Mouse (Mus musculus): ENCODE measurements at regions not wholly inside any gene's neighbourhood (a gene's known extent, or its start where the extent isn't known, plus 50 kb on each side); places are given as distances from the start of the nearest gene placed in this dataset.

DNA sequence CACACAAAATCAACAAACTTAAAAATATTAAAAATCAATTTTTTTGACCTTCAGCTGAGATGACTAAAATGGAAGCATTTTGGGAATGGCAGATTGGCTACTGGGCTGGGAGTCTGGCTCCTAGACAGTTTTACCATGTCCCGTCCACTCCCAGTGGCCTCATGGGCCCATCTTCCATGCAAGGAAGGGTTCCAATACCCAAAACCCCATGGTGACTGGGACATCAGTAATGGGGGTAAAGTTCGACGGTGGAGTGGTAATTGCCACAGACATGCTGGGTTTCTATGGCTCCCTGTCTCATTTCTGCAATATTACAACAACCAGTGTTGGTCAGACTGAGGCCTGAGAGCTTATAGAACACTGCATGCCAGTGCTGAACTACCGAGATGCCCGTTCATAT is 82.2 kb downstream of the Il20rb start:
- no peak for DNase-seq (ENCODE audit: low read depth, low spot score)

GRCm38 (mm10) chr9:100400366-100400765 is 86.2 kb downstream of the Il20rb start:
- DNase-seq (ENCODE audit: low read depth, low spot score) = peak; percentile 83

GRCm38 (mm10) chr9:100396340-100396910 is 90.2 kb downstream of the Il20rb start:
- DNase-seq (ENCODE audit: low read depth, low spot score) = no peak

DNA sequence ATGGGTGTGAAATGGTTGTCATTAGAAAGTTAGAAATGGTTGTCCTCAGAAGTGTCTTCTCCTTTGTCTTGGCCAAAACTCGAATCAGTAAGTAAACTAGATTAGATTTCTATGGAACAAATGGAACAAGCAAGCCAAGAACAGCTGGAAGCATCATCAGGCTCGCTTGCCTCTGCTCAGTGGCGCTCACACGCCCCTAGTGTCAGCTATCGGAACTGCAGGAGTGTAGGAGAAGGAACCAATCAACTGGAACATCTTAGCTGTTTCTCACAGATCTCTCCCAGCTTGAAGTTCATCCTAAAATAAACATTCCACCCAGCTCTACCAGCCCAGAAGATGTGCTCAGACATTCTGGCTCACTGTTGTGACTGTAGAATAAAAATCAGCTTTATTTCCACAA is 90.9 kb downstream of the Il20rb start:
- peak; percentile 85 for DNase-seq (ENCODE audit: low read depth, low spot score)

DNA sequence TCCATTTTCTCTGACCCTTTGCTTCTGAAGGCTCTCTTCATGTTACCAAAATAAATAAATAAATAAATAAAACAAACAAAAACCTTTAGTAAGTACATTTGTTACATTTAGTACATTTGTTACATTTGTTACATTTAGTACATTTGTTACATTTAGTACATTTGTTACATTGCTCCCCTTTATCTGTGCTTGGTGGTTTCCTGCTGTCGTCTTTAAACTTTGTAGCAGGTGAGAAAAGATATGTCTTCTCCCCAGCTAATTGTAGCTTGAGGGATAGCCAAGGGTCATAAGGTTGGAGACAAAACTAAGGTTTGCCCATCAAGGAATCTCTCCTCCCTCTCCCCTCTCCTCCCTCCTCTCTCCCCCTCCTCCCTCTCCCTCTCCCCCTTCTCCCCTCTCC is 92.0 kb downstream of the Il20rb start:
- DNase-seq (ENCODE audit: low read depth, low spot score) = no peak

- DNase-seq (ENCODE audit: low read depth, low spot score) = no peak
Measured at GRCm38 (mm10) chr9:100394166-100394565, 92.4 kb downstream of the Il20rb start.

GRCm38 (mm10) chr9:100392262-100392661 is 94.3 kb downstream of the Il20rb start:
- DNase-seq (ENCODE audit: low read depth, low spot score) = no peak

- DNase-seq (ENCODE audit: low read depth, low spot score) = no peak
Measured at GRCm38 (mm10) chr9:100391566-100392213, 94.9 kb downstream of the Il20rb start.

DNA sequence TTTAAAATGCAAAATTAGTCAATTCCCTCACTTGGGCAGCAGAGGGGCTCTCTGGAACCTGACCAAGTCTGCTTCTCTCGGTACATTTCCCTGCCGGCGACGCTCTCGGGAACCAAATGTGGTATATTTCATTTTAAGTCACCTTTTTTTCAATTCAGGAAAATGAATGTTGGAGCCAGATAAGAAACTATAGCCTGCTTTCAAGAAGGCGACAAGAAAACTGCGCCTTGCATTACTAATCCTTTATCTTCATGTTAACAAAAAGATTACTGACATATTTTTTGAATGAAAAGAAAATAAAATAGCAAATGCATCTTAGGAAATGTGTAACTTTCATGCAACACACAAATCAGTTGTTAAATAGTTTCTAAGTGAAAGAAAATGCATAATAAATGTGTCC is 98.2 kb downstream of the Il20rb start:
- no peak for DNase-seq (ENCODE audit: low read depth, low spot score)

DNA sequence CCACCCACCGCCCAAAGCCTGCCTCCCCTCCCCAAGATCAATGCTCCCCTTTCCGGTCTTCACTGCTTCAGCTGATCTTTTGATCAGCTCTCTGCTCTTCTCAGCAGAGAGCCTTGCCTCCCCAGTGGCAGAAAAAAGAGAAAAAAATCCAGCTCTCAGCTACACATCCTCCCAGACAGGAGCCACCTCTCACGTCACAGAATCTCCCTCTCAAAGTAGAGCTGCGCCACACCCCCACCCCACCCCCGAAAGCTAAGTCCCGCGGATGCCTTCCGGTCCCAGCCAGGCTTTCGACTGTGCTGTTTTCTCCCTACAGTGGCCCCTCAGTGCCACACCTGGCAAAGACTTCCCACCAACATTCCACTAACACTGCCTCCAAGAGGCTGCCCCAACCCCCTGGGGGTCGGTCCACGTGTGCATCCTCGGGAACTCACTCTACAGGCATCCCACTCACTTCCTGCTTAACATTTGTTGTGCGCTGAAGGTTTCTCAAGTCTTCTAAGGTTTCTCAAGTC is 99.4 kb downstream of the Il20rb start:
- DNase-seq (ENCODE audit: low read depth, low spot score) = no peak

DNA sequence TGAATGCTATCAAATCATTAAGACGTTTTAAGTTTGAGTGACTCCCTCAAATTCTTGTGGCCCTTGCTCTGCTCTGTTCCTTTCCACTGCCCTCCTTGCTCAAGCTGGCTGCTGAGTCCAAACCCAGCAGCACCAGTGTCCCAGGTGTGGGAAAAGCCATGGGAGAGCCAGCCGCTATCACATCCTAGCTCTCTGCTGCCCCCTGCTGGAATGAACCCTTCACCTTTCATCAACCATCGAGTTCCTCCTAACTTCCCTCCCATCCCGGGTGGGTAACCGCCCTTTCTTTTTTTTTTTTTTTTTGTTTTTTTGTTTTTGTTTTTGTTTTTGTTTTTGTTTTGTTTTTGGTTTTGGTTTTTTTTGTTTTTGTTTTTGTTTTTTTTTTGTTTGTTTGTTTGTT is 104.1 kb downstream of the Il20rb start:
- peak; percentile 64 for DNase-seq (ENCODE audit: low read depth, low spot score)

- DNase-seq (ENCODE audit: low read depth, low spot score) = no peak
Measured at GRCm38 (mm10) chr9:100369921-100370320, 116.7 kb downstream of the Il20rb start.

- DNase-seq (ENCODE audit: low read depth, low spot score) = no peak
Measured at GRCm38 (mm10) chr9:100366816-100367215, 119.8 kb downstream of the Il20rb start.

GRCm38 (mm10) chr9:100359934-100360716 is 126.5 kb downstream of the Il20rb start:
- DNase-seq (ENCODE audit: low read depth, low spot score) = peak; percentile 63

- no peak for DNase-seq (ENCODE audit: low read depth, low spot score)
Measured at GRCm38 (mm10) chr9:100357553-100357952, 129.0 kb downstream of the Il20rb start.

DNA sequence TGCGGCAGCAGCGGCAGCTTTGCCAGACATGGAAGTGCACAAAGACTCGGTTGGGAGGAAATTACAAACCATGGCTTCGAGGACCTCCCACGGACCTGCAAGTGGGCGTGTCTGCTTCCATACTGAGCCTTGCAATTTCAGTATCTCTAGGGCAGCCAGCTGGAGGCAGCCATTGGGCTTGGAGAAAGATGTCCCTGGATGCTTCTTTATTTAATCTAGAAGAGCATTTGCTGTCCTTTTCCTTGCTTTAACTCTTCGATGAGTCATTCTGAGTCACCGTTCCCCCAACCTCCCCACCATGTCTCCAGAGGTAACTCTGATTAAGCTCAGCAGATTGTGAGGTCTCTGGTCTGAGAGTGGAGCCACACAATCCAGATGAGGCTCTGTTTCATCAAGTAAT is 145.8 kb downstream of the Il20rb start:
- no peak for DNase-seq (ENCODE audit: low read depth, low spot score)

DNA sequence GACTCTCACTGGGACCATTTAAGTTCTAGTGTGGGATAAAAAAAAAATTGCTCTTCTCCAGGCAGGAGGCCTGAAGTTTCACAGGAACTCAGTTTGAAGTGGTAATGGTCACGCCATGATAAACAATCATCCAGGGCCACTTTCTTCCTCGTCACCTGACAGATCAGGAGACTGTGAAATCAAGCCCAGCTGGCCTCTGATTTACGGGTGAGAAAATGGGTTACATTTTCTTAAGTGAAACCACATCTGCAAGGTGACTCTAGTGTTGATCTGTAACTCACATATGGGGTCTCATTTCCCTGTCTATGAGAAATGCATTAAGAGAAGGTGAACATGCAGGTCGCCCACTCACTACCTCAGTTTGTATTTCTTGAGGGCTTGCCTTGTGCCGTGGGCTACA is 178.8 kb downstream of the Il20rb start:
- DNase-seq (ENCODE audit: low read depth, low spot score) = peak; percentile 55

- DNase-seq (ENCODE audit: low read depth, low spot score) = peak; percentile 4
Measured at GRCm38 (mm10) chr9:100307364-100307763, 179.2 kb downstream of the Il20rb start.

DNA sequence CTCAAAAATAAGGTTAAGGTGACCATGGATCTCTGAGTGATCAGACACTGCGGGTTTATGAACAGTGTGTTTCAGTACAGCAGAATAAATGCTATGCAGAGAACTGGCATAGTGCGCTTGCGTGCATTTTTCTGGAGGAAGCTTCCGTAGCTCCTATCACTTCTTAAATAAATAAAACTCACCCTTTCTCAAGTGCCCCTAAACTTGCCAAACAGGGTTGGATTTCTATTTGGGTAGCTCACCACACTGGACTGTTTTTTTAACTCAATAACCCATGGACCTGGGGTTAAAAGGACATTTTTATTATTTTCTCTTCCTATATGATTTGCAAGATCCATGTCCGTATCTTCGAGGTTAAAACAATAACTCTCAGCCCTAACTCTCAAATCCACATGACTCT is 182.8 kb downstream of the Il20rb start:
- DNase-seq (ENCODE audit: low read depth, low spot score) = no peak

GRCm38 (mm10) chr9:100301613-100302012 is 185.0 kb downstream of the Il20rb start:
- DNase-seq (ENCODE audit: low read depth, low spot score) = peak; percentile 18

GRCm38 (mm10) chr9:100277361-100277760 is 209.2 kb downstream of the Il20rb start:
- no peak for DNase-seq (ENCODE audit: low read depth, low spot score)

DNA sequence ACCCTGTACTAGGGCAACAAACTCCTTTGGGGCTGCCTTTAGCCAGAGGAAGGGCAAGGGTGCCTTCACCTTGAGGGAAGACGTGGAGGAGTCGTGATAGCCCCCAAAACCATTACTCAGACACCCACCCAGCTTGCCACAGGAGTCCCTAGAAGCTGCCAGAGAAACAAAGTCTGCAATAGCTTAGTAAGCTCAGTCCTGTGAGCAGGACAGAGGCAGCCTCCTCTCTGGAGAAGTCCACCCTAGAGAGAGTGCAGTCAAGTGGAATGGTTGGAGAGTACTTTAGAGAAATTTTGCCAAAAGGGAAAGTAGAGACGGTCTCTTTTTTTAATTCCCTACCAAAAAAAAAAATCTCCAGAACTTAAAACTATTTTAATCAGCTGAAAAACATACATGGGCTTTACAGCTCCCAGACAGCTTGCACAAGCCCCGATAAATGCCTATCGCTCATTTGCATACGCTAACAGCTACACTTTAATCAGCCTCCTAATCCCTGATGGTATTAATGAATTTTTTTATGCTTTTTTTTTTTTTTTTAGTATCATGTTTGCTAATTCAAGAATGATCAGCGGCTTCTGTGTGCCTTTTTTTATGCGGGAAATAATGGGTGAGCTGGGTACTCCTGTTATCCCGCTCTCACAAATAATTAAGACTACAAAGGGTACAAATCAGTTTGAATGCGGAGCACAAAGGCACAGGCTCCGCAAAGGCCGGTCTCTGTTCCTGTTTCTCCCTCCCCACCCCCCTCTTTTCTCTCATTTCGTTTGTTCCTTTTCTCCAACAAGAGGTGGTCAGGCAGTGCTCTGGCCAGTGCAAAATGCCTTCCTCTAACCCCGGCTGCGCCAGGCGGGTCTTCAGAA is 219.8 kb downstream of the Il20rb start:
- no peak for DNase-seq (ENCODE audit: low read depth, low spot score)
